Mouse (Mus musculus) ES-E14 (cell line): ENCODE results near the gene Macrod1.

ENCODE experiments used
- CHD2 ChIP-seq: IDR thresholded peaks from 2 replicates; pipeline ENCODE4 v1.6.1; 2014; ENCODE audit warnings: mild to moderate bottlenecking, low read depth, low read length, inconsistent platforms
- ZNF384 ChIP-seq: IDR thresholded peaks from 2 replicates; pipeline ENCODE4 v1.6.1; 2012; ENCODE audit warnings: low read depth, low read length, inconsistent platforms

DNA sequence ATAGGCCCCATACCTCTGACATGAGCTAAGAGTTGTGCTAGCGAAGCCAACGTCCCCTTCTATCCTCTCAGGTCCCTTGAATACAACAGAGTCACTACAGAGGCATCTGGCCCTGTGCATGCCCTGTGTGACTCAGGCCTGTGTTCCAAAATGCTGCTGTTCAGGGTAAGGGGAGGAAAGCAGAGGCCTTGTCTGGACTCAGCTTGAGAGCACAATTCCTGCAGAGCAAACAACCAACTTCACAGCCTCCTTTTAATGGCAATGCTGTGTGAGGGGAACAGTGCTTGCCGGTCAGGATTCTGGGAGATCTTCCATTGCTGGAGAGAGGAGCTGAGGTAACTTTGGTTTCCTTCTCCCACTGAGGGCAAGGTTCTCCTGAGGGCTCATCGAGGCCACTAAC, 12.3 kb upstream of the Macrod1 start:
- TF ChIP-seq CHD2 (no peak), ZNF384 (no peak)
